Mouse (Mus musculus): ENCODE results near the gene Rundc1. TPM values are rescaled to one million over a fixed set of nuclear protein-coding genes. Genes with fewer than 3 reads are reported as not detected.
A peak's percentile ranks its signal among the peaks of the same experiment; 100 is the strongest.
"Not testable (repeated sequence)": the region's sequence is repeated elsewhere in the genome, so short reads cannot be mapped to it uniquely, and the experiment has no call there.

Rundc1 gene
- total RNA-seq, 2 experiments from 2014 or later: 22.9 to 23.5 TPM

GRCm38 (mm10) chr11:101442127-101442693, 17.3 kb downstream of the Rundc1 start, which contains the start of gene Rpl27:
Rpl27 (plus strand) TSS chr11:101442298.
- intact Hi-C loops (cut with DNase I): no loop called here
- DNase-seq: peak; percentile 99

GRCm38 (mm10) chr11:101442760-101443159, 17.9 kb downstream of the Rundc1 start:
- no peak for DNase-seq
- intact Hi-C loops (cut with DNase I): no loop called here

GRCm38 (mm10) chr11:101446319-101446718, 21.4 kb downstream of the Rundc1 start:
- intact Hi-C loops (cut with DNase I): no loop called here

GRCm38 (mm10) chr11:101446860-101447259, 22.0 kb downstream of the Rundc1 start:
- intact Hi-C loops (cut with DNase I): not testable (repeated sequence)

More at GRCm38 (mm10) chr11:101446319-101446718, 21.4 kb downstream of the Rundc1 start:
- DNase-seq: no peak

GRCm38 (mm10) chr11:101447786-101448185, 22.9 kb downstream of the Rundc1 start:
- DNase-seq: no peak
- intact Hi-C loops (cut with DNase I): no loop called here

More at GRCm38 (mm10) chr11:101446860-101447259, 22.0 kb downstream of the Rundc1 start:
- not testable (repeated sequence) for DNase-seq

GRCm38 (mm10) chr11:101448274-101448746, 23.4 kb downstream of the Rundc1 start, which contains the start of gene Ifi35:
Ifi35 (plus strand) TSS chr11:101448407.
- intact Hi-C loops (cut with DNase I): no loop called here
- no peak for DNase-seq

- intact Hi-C loops (cut with DNase I): no loop called here
- no peak for DNase-seq
Measured at GRCm38 (mm10) chr11:101448899-101449298, 24.0 kb downstream of the Rundc1 start.

- DNase-seq; intact Hi-C loops (cut with DNase I): not testable (repeated sequence)
Measured at GRCm38 (mm10) chr11:101449596-101449995, 24.7 kb downstream of the Rundc1 start.

GRCm38 (mm10) chr11:101450394-101450793, 25.5 kb downstream of the Rundc1 start:
- DNase-seq: no peak
- intact Hi-C loops (cut with DNase I): no loop called here

- intact Hi-C loops (cut with DNase I): no loop called here
- DNase-seq: no peak
Measured at GRCm38 (mm10) chr11:101451536-101451935, 26.7 kb downstream of the Rundc1 start.

- intact Hi-C loops (cut with DNase I): no loop called here
- DNase-seq: no peak
Measured at GRCm38 (mm10) chr11:101452093-101452774, 27.3 kb downstream of the Rundc1 start.

- intact Hi-C loops (cut with DNase I): no loop called here
- no peak for DNase-seq
Measured at GRCm38 (mm10) chr11:101454702-101455101, 29.8 kb downstream of the Rundc1 start.

GRCm38 (mm10) chr11:101455627-101456026, 30.7 kb downstream of the Rundc1 start:
- intact Hi-C loops (cut with DNase I): no loop called here
- DNase-seq: no peak

- intact Hi-C loops (cut with DNase I): no loop called here
- DNase-seq: no peak
Measured at GRCm38 (mm10) chr11:101457631-101458030, 32.7 kb downstream of the Rundc1 start.

GRCm38 (mm10) chr11:101458217-101458616, 33.3 kb downstream of the Rundc1 start:
- DNase-seq: no peak
- intact Hi-C loops (cut with DNase I): no loop called here

- intact Hi-C loops (cut with DNase I): no loop called here
- DNase-seq: no peak
Measured at GRCm38 (mm10) chr11:101459716-101460115, 34.8 kb downstream of the Rundc1 start.

GRCm38 (mm10) chr11:101460321-101460720, 35.4 kb downstream of the Rundc1 start:
- intact Hi-C loops (cut with DNase I): no loop called here
- DNase-seq: no peak

- intact Hi-C loops (cut with DNase I): no loop called here
- DNase-seq: no peak
Measured at GRCm38 (mm10) chr11:101462141-101462540, 37.3 kb downstream of the Rundc1 start.

GRCm38 (mm10) chr11:101462583-101463440, 37.9 kb downstream of the Rundc1 start:
- DNase-seq: peak; percentile 37
- intact Hi-C loops (cut with DNase I): no loop called here

GRCm38 (mm10) chr11:101464211-101465100, 39.6 kb downstream of the Rundc1 start, which contains the start of gene Rnd2:
Rnd2 (plus strand) TSS chr11:101464999.
- no peak for DNase-seq
- intact Hi-C loops (cut with DNase I): loop anchor here (5.0 kb wide), 1 partner anchor 83 kb away; no protein-coding TSS in a partner anchor

All from left cerebral cortex, postnatal 4 days (tissue).